Mouse (Mus musculus) intestine, postnatal 0 days (tissue): ENCODE measurements around the gene Hid1. TPM values are rescaled to one million over a fixed set of nuclear protein-coding genes. Genes with fewer than 3 reads are reported as not detected.
"Not testable (repeated sequence)": the region's sequence is repeated elsewhere in the genome, so short reads cannot be mapped to it uniquely, and the experiment has no call there.

ENCODE experiments used
- ATAC-seq: fragments of 200-750 bp; cut with Nextera tagmentation; 2 replicates; pipeline ENCODE4 v1.8.0; 2017; ENCODE audit warnings: mild to moderate bottlenecking, moderate TSS enrichment, moderate library complexity
- H3K27ac ChIP-seq: fragments of 300-500 bp; sonication (generic); 2 replicates; pipeline ENCODE4 v1.5.1; 2014; ENCODE audit warnings: mild to moderate bottlenecking, low read depth, low read length, moderate library complexity
- H3K27me3 ChIP-seq: fragments of 300-500 bp; sonication (generic); replicated peaks from 2 replicates; pipeline ENCODE4 v1.6.1; 2014; ENCODE audit warnings: low read length, mixed read lengths; ENCODE audit not compliant: control insufficient read depth, insufficient read depth
- H3K36me3 ChIP-seq: fragments of 300-500 bp; sonication (generic); 2 replicates; pipeline ENCODE4 v1.6.1; 2014; ENCODE audit warnings: mild to moderate bottlenecking, moderate library complexity; ENCODE audit not compliant: control insufficient read depth, insufficient read depth
- H3K4me1 ChIP-seq: fragments of 300-500 bp; sonication (generic); replicated peaks from 2 replicates; pipeline ENCODE4 v1.6.1; 2014; ENCODE audit warnings: antibody characterized with exemption, low read length, mixed read lengths; ENCODE audit not compliant: control insufficient read depth, insufficient read depth
- H3K4me2 ChIP-seq: fragments of 300-500 bp; sonication (generic); replicated peaks from 2 replicates; pipeline ENCODE4 v1.6.1; 2014; ENCODE audit warnings: low read depth, mild to moderate bottlenecking, moderate library complexity
- H3K4me3 ChIP-seq: fragments of 300-500 bp; sonication (generic); 2 replicates; pipeline ENCODE4 v1.5.1; 2014; ENCODE audit warnings: low read depth, low read length
- H3K9ac ChIP-seq: fragments of 300-500 bp; sonication (generic); 2 replicates; pipeline ENCODE4 v1.6.1; 2014; ENCODE audit warnings: mild to moderate bottlenecking, low read depth, low read length
- H3K9me3 ChIP-seq: fragments of 300-500 bp; sonication (generic); 2 replicates; pipeline ENCODE4 v1.6.1; 2016; ENCODE audit warnings: mixed run types; ENCODE audit not compliant: control insufficient read depth
- CTCF ChIP-seq: sonication (generic); IDR thresholded peaks from 2 replicates; pipeline ENCODE4 v1.5.1; 2016; ENCODE audit warnings: low read depth, mild to moderate bottlenecking, control low read depth, antibody characterized with exemption, moderate library complexity
- WGBS: fragments of 180-500 bp; shearing (Covaris S2); extraction: QIAGEN DNeasy Blood & Tissue Kit; methylation state at CpG from one replicate; pipeline ENCODE4 v1.1.7; 2014; 5-methylcytosine and 5-hydroxymethylcytosine counted together
- polyA plus RNA-seq: library from polyadenylated mRNA; unstranded; fragments of >200 nt; fragmentation: Nextera tagmentation; extraction: Ambion mirVana; gene quantifications from 2 replicates; pipeline ENCODE4 v1.2.1, GENCODE M21; 2015

The Hid1 gene
- polyA plus RNA-seq, 1 experiment from 2014 or later, result 10.8 TPM

DNA sequence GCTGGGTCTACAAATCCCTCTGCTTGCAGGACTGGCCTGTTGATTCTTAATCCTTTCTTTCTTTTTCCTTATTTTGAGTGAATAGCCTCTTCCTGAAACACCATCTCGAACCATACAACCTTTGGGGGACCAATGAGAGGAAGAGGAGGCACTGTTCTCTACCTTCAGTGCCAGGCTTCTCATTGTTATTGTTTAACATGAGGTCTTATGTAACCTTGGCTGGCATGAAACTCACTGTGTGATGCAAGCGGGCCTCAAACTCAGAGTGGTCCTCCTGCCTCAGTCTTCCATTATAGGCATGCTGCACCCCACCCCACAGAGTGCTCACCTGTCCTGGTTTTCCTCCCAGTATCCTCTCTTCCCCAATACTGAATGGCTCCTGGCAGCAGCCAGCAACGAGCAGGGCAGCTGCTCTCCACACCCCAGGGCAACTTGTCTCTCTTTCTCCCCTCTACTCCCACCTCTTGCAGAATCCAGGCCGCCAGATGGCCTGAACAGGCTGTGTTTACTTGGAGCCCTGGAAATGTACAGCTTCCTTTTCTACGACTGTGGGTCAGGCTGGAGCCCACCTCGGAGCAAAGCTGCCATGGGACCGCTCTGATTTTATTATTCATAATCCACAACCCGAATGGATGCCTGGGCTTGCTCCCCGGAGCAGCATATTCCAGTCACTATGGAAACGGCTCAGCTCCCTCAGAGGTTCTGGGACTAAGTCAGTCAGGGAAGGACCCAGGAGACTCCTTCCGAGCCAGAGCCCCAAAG lies 33.3 kb upstream of the Hid1 start:
- Histone ChIP-seq H3K27me3 (no peaks in the 10 kb centered on the region), H3K4me3 (no peak overlapping the region), H3K36me3 (peaks cover 2% of the 10 kb centered on the region; the same call in 1 of the 2 replicates), H3K4me2 (no peak overlapping the region), H3K4me1 (0 out of 2 replicates have a peak, but pooled peaks cover 4% of the 10 kb centered on the region), H3K9ac (no peak overlapping the region), H3K9me3 (no peaks in the 10 kb centered on the region), H3K27ac (no peak overlapping the region)
- no peak for TF ChIP-seq CTCF
- no peak for ATAC-seq
- 38% methylated on average over 11 of the region's 11 CpGs for WGBS

- 0 out of 2 replicates have a peak, but pooled peaks cover 4% of the 10 kb centered on the region for H3K4me1 ChIP-seq
- no peak overlapping the region for H3K27ac ChIP-seq
- H3K9ac ChIP-seq, result no peak overlapping the region
- no peak for TF ChIP-seq CTCF
- 71% methylated on average over 3 of the region's 3 CpGs for WGBS
- H3K9me3 ChIP-seq, result no peaks in the 10 kb centered on the region
- H3K4me3 ChIP-seq, result no peak overlapping the region
- no peak for ATAC-seq
- H3K4me2 ChIP-seq, result no peak overlapping the region
- no peaks in the 10 kb centered on the region for H3K27me3 ChIP-seq
- no peaks in the 10 kb centered on the region; the same call in 1 of the 2 replicates for H3K36me3 ChIP-seq
Measured at GRCm38 (mm10) chr11:115400126-115400525, 32.6 kb upstream of the Hid1 start.

- peaks cover 6% of the 10 kb centered on the region; the same call in 1 of the 2 replicates for H3K36me3 ChIP-seq
- WGBS, result 61% methylated on average over 7 of the region's 7 CpGs
- H3K27ac ChIP-seq, result no peak overlapping the region
- no peaks in the 10 kb centered on the region for H3K27me3 ChIP-seq
- no peaks in the 10 kb centered on the region for H3K4me1 ChIP-seq
- H3K9me3 ChIP-seq, result no peaks in the 10 kb centered on the region
- TF ChIP-seq CTCF, result no peak
- H3K4me2 ChIP-seq, result no peak overlapping the region
- no peak for ATAC-seq
- no peak overlapping the region for H3K9ac ChIP-seq
- no peak overlapping the region for H3K4me3 ChIP-seq
Measured at GRCm38 (mm10) chr11:115398085-115398484, 30.5 kb upstream of the Hid1 start.

DNA sequence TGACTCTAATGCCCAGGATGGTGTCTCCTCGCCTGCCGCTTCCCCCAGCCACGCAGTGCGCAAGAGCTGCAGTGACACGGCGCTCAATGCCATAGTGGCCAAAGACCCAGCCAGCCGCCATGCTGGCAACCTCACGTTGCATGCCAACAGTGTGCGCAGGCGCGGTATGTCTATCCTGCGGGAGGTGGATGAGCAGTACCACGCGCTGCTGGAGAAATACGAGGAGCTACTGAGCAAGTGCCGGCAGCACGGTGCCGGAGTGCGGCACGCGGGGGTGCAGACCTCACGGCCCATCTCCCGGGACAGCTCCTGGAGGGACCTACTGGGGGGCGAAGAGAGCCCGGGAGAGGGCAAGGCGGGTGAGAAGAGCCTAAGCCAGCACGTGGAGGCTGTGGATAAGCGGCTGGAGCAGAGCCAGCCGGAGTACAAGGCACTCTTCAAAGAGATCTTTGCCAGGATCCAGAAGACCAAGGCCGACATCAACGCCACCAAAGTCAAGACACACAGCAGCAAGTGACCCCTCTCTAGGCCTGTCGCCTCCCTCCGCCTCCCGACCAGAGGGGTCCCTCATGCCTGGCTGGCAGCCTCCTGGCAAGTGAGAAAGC lies 26.3 kb upstream of the Hid1 start:
- ATAC-seq, result no peak
- 65% methylated on average over 34 of the region's 34 CpGs for WGBS
- Histone ChIP-seq H3K27ac (no peak overlapping the region; the same call in 1 of the 2 replicates), H3K9me3 (no peaks in the 10 kb centered on the region), H3K27me3 (no peaks in the 10 kb centered on the region), H3K4me2 (no peak overlapping the region; the same call in 1 of the 2 replicates), H3K4me3 (no peak overlapping the region), H3K9ac (no peak overlapping the region), H3K4me1 (no peaks in the 10 kb centered on the region), H3K36me3 (peaks cover 11% of the 10 kb centered on the region; the same call in 1 of the 2 replicates)
- no peak for TF ChIP-seq CTCF

GRCm38 (mm10) chr11:115391358-115391757 lies 23.8 kb upstream of the Hid1 start:
- Histone ChIP-seq H3K27me3 (no peaks in the 10 kb centered on the region), H3K9me3 (no peaks in the 10 kb centered on the region), H3K27ac (no peak overlapping the region), H3K4me1 (no peaks in the 10 kb centered on the region), H3K4me2 (no peak overlapping the region), H3K9ac (no peak overlapping the region), H3K36me3 (peaks cover 11% of the 10 kb centered on the region; the same call in 1 of the 2 replicates), H3K4me3 (no peak overlapping the region)
- WGBS, result 93% methylated on average over 7 of the region's 7 CpGs
- no peak for ATAC-seq
- no peak for TF ChIP-seq CTCF

- not testable (repeated sequence) for H3K4me2 ChIP-seq, H3K27ac ChIP-seq, H3K9ac ChIP-seq, H3K9me3 ChIP-seq, H3K4me3 ChIP-seq, ATAC-seq, H3K4me1 ChIP-seq, H3K36me3 ChIP-seq, H3K27me3 ChIP-seq
- WGBS, result 86% methylated on average over 3 of the region's 3 CpGs
Measured at GRCm38 (mm10) chr11:115386859-115387258, 19.3 kb upstream of the Hid1 start.
